In the genomic region with DNA sequence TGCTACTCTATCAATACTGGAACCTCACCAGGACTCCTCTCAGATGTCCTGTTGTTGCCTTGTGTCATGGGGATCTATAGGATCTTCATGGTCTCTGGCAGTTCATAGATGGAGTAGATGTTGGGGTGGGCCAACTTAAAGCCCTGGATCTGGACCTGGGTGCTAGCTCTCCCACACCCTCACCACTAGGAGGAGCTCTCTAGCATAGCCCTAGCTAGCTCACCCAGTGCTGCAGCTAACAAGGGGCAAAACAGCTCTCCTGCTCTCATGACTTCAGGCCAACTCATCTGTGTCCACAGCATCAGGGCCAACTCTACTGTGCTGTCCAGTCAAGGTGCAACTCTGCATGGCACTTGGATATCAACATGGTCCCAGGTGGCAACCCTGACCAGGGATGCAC, we compare ENCODE assay signal across 9 mouse cellular contexts.
DNase-seq lines count a peak whose midpoint lies in the region; ATAC-seq and TF ChIP-seq lines count a peak whose summit lies in the region.
"Had no signal": no experiment of that assay in that cellular context is flagged by ENCODE, and none has a peak within 500 bp of the region (broad histone marks: within the 10 kb centered on the region; RNA-seq: fewer than 3 reads in every experiment).

No protein-coding gene starts in this region.

- H3K27ac ChIP-seq in kidney, postnatal 0 days: no peak overlapping the region
- H3K27ac ChIP-seq in hindbrain, embryonic 14.5 days: no peak overlapping the region

- TF ChIP-seq CTCF in kidney, postnatal 0 days (IDR thresholded peaks at IDR 0.05; ENCODE audit: low read depth): peak; percentile 68

- H3K9ac ChIP-seq in kidney, postnatal 0 days (ENCODE audit: low read depth, low read length): no peak overlapping the region
- H3K9ac ChIP-seq in hindbrain, embryonic 14.5 days: no peak overlapping the region

- no peak for ATAC-seq in CD4-positive, CD25-positive, alpha-beta regulatory T cell, adult 4 months
- ATAC-seq in kidney, postnatal 0 days (replicated peaks; ENCODE audit: low FRiP score, low read depth): no peak
- ATAC-seq in hindbrain, embryonic 14.5 days (ENCODE audit: low FRiP score): no peak; the same call in 1 of the 2 replicates

- DNase-seq in CD4-positive, CD25-positive, alpha-beta regulatory T cell, adult 2 months (ENCODE audit: low read depth, low spot score): peak; percentile 56
- DNase-seq in ovary, postnatal 36 days (ENCODE audit: low spot score): peak; percentile 9
- DNase-seq in ovary, postnatal 14 days (ENCODE audit: low spot score): no peak
- DNase-seq in kidney, postnatal 0 days (ENCODE audit: low spot score): peak; percentile 19
- DNase-seq in thymus, postnatal 36 days: peak; percentile 8
- no peak for DNase-seq in hindbrain, embryonic 14.5 days (ENCODE audit: low spot score)
- DNase-seq in cerebellum, postnatal 14 days: no peak

- H3K4me1 ChIP-seq in kidney, postnatal 0 days (replicated peaks; ENCODE audit: insufficient read depth, low read length): no peaks in the 10 kb centered on the region
- H3K4me1 ChIP-seq in hindbrain, embryonic 14.5 days (replicated peaks; ENCODE audit: control insufficient read depth, insufficient read depth, low read length): no peaks in the 10 kb centered on the region

- no peak overlapping the region for H3K4me3 ChIP-seq in kidney, postnatal 0 days (replicated peaks; ENCODE audit: low read depth, low read length)
- H3K4me3 ChIP-seq in hindbrain, embryonic 14.5 days (replicated peaks; ENCODE audit: low read length): no peak overlapping the region
- H3K4me3 ChIP-seq: myocyte had no signal

- H3K4me2 ChIP-seq in kidney, postnatal 0 days (ENCODE audit: low read length): no peak overlapping the region
- H3K4me2 ChIP-seq in hindbrain, embryonic 14.5 days (replicated peaks): no peak overlapping the region

- no peaks in the 10 kb centered on the region for H3K9me3 ChIP-seq in kidney, postnatal 0 days (replicated peaks; ENCODE audit: low read length)
- no peaks in the 10 kb centered on the region for H3K9me3 ChIP-seq in hindbrain, embryonic 14.5 days (ENCODE audit: control insufficient read depth, low read length)

- no peaks in the 10 kb centered on the region for H3K27me3 ChIP-seq in kidney, postnatal 0 days (ENCODE audit: insufficient read depth, low read length)
- H3K27me3 ChIP-seq in hindbrain, embryonic 14.5 days (ENCODE audit: control insufficient read depth, insufficient read depth, low read length): no peaks in the 10 kb centered on the region

- no peaks in the 10 kb centered on the region for H3K36me3 ChIP-seq in kidney, postnatal 0 days (ENCODE audit: insufficient read depth, low read length)
- H3K36me3 ChIP-seq in hindbrain, embryonic 14.5 days (replicated peaks; ENCODE audit: control insufficient read depth, insufficient read depth): no peaks in the 10 kb centered on the region

Comparison
In these comparisons a context has a peak if more than half of its experiments do, and no peak if none do; other contexts are left out.
1. DNase-seq: peak in CD4-positive, CD25-positive, alpha-beta regulatory T cell, adult 2 months (single experiment), ovary, postnatal 36 days (single experiment), kidney, postnatal 0 days (single experiment) and thymus, postnatal 36 days (2 of 2); none in ovary, postnatal 14 days (single experiment), hindbrain, embryonic 14.5 days (single experiment) and cerebellum, postnatal 14 days (0 of 2).